12 mouse cellular contexts compared by ENCODE assay signal in genomic region chr1:132165859-132166258, GRCm38 (mm10). TPM values are rescaled to one million over a fixed set of nuclear protein-coding genes. Genes with fewer than 3 reads are reported as not detected.
A peak's percentile ranks its signal among the peaks of the same experiment; 100 is the strongest.
DNase-seq lines count a peak whose midpoint lies in the region; ATAC-seq and TF ChIP-seq lines count a peak whose summit lies in the region.
"Had no signal": no experiment of that assay in that cellular context is flagged by ENCODE, and none has a peak within 500 bp of the region (broad histone marks: within the 10 kb centered on the region; RNA-seq: fewer than 3 reads in every experiment).

No protein-coding gene starts in this region.

- DNase-seq in layer of hippocampus, adult 2 months (ENCODE audit: low spot score in 2 of 2): no peak
- DNase-seq in layer of hippocampus, postnatal 14 days (ENCODE audit: low spot score in 2 of 2): no peak
- peak; percentile 61 to 64 for DNase-seq in B cell, adult 2 months
- peak; percentile 83 for DNase-seq in ES-CJ7 (ENCODE audit: low read depth, low spot score)
- no peak for DNase-seq in liver, embryonic 14.5 days (ENCODE audit: low read depth in 3 of 3, low spot score in 3 of 3)
- no peak for DNase-seq in MN1 (ENCODE audit: low spot score)
- no peak for DNase-seq in right cerebral cortex, postnatal 14 days
- DNase-seq: adrenal gland, postnatal 10 days had no signal

- peak; percentile 66 for TF ChIP-seq CTCF in layer of hippocampus, adult 2 months (conservative IDR thresholded peaks at IDR 0.05)
- peak; percentile 69 for TF ChIP-seq CTCF in liver, embryonic 14.5 days (IDR thresholded peaks at IDR 0.05; ENCODE audit: low read depth)

- ATAC-seq in liver, embryonic 14.5 days (ENCODE audit: insufficient read depth): no peak
- ATAC-seq: inflammation-experienced regulatory T-cells, adult 6 months; midbrain, embryonic 13.5 days had no signal

- no peaks in the 10 kb centered on the region for H3K9me3 ChIP-seq in liver, embryonic 14.5 days (ENCODE audit: control insufficient read depth, low read length)
- H3K9me3 ChIP-seq: embryonic facial prominence, embryonic 12.5 days; midbrain, embryonic 13.5 days had no signal

- no peak overlapping the region for H3K4me3 ChIP-seq in layer of hippocampus, adult 2 months
- H3K4me3 ChIP-seq in liver, embryonic 14.5 days (ENCODE audit: insufficient read depth in 1 of 2, low read depth in 2 of 2, low read length in 2 of 2): no peak overlapping the region
- H3K4me3 ChIP-seq: embryonic facial prominence, embryonic 12.5 days; midbrain, embryonic 13.5 days had no signal

- H3K9ac ChIP-seq in liver, embryonic 14.5 days (replicated peaks): no peak overlapping the region
- H3K9ac ChIP-seq: embryonic facial prominence, embryonic 12.5 days; midbrain, embryonic 13.5 days had no signal

- no peaks in the 10 kb centered on the region for H3K36me3 ChIP-seq in liver, embryonic 14.5 days (replicated peaks; ENCODE audit: control insufficient read depth, insufficient read depth, low read depth)
- H3K36me3 ChIP-seq: embryonic facial prominence, embryonic 12.5 days; midbrain, embryonic 13.5 days had no signal

- H3K27ac ChIP-seq in layer of hippocampus, adult 2 months: no peak overlapping the region
- H3K27ac ChIP-seq in liver, embryonic 14.5 days: no peak overlapping the region
- H3K27ac ChIP-seq: embryonic facial prominence, embryonic 12.5 days; midbrain, embryonic 13.5 days had no signal

- no peak overlapping the region for H3K4me2 ChIP-seq in liver, embryonic 14.5 days (ENCODE audit: low read depth)
- H3K4me2 ChIP-seq: embryonic facial prominence, embryonic 12.5 days; midbrain, embryonic 13.5 days had no signal

- no peak for TF ChIP-seq EP300 in liver, embryonic 14.5 days (IDR thresholded peaks at IDR 0.05; ENCODE audit: low read depth)

- peaks cover 3% of the 10 kb centered on the region; the same call in 1 of the 2 replicates for H3K27me3 ChIP-seq in liver, embryonic 14.5 days (ENCODE audit: control insufficient read depth, insufficient read depth, low read length)

- H3K4me1 ChIP-seq in liver, embryonic 14.5 days (replicated peaks; ENCODE audit: control insufficient read depth in 2 of 2, insufficient read depth in 2 of 2, low read length in 1 of 2): peaks cover 0 to 3% of the 10 kb centered on the region in 2 experiments; a peak in 2 of 4 replicates

- 34% methylated on average over 3 of the region's 3 CpGs for WGBS in liver, embryonic 14.5 days (ENCODE audit: insufficient replicate concordance)

RNA-seq across cellular contexts. Expression of gene Lemd1, which starts 25.4 kb away (rescaled TPM):
- under 1 TPM; 0.64 to 0.88 TPM for total RNA-seq in layer of hippocampus, adult 2 months (2021)
- total RNA-seq in layer of hippocampus, postnatal 14 days (2021): 1 to 10 TPM; 1.4 to 1.8 TPM
- not detected in 2 replicates for polyA plus RNA-seq in liver, embryonic 14.5 days (2012; rRNA removed)
- not detected in 2 replicates for polyA plus RNA-seq in liver, embryonic 14.5 days (2014; fragmentation: Nextera tagmentation; extraction: Ambion mirVana)
- polyA plus RNA-seq: inflammation-experienced regulatory T-cells, adult 6 months had no signal

RNA-seq across cellular contexts. Expression of gene AC124108.1, which starts 25.4 kb away (rescaled TPM):
- under 1 TPM; 0.47 to 0.61 TPM for total RNA-seq in layer of hippocampus, adult 2 months (2021)
- total RNA-seq in layer of hippocampus, postnatal 14 days (2021): under 1 TPM; 0.91 to 0.97 TPM
- polyA plus RNA-seq in liver, embryonic 14.5 days (2012; rRNA removed): 0.02 TPM in 1 of 2 replicates, not detected in the other
- not detected in 2 replicates for polyA plus RNA-seq in liver, embryonic 14.5 days (2014; fragmentation: Nextera tagmentation; extraction: Ambion mirVana)
- total RNA-seq: gastrocnemius, adult 8-10 months had no signal
- polyA plus RNA-seq: inflammation-experienced regulatory T-cells, adult 6 months had no signal

RNA-seq across cellular contexts. Expression of gene Cdk18, which starts 26.4 kb away (rescaled TPM):
- total RNA-seq in layer of hippocampus, adult 2 months (2021): 10 to 100 TPM; 21.7 to 23.7 TPM
- total RNA-seq in layer of hippocampus, postnatal 14 days (2021): 10 to 100 TPM; 21.2 to 21.9 TPM
- 1.4 and 1.7 TPM in 2 replicates for polyA plus RNA-seq in liver, embryonic 14.5 days (2012; rRNA removed)
- 0.67 and 1.2 TPM in 2 replicates for polyA plus RNA-seq in liver, embryonic 14.5 days (2014; fragmentation: Nextera tagmentation; extraction: Ambion mirVana)
- polyA plus RNA-seq: inflammation-experienced regulatory T-cells, adult 6 months had no signal

Comparison
In these comparisons a context has a peak if more than half of its experiments do, and no peak if none do; other contexts are left out.
1. DNase-seq: peak in B cell, adult 2 months (2 of 2) and ES-CJ7 (single experiment); none in layer of hippocampus, adult 2 months (0 of 2), layer of hippocampus, postnatal 14 days (0 of 2), liver, embryonic 14.5 days (0 of 3), MN1 (single experiment) and right cerebral cortex, postnatal 14 days (single experiment).